Mouse (Mus musculus) G1E (cell line): ENCODE measurements around the gene Mrpl17. TPM values are rescaled to one million over a fixed set of nuclear protein-coding genes. Genes with fewer than 3 reads are reported as not detected.

Source experiments
- ATAC-seq: 2 replicates; pipeline ENCODE4 v1.8.0; 2016; ENCODE audit warnings: mild to moderate bottlenecking; ENCODE audit not compliant: insufficient number of reproducible peaks, poor library complexity, low FRiP score, severe bottlenecking; ENCODE audit errors: extremely low read depth
- DNase-seq: peaks from one replicate; pipeline ENCODE4 v3.0.0; 2012; ENCODE audit warnings: low spot score
- H3K27me3 ChIP-seq: 2 replicates; pipeline ENCODE4 v1.6.1; 2012; ENCODE audit warnings: mild to moderate bottlenecking, low read length, inconsistent platforms; ENCODE audit not compliant: insufficient read depth
- H3K36me3 ChIP-seq: replicated peaks from 2 replicates; pipeline ENCODE3; 2012; ENCODE audit warnings: mild to moderate bottlenecking, inconsistent platforms
- H3K4me1 ChIP-seq: 2 replicates; pipeline ENCODE4 v1.6.1; 2012; ENCODE audit warnings: low read depth, low read length, inconsistent platforms, mixed read lengths; ENCODE audit not compliant: insufficient read depth
- H3K4me3 ChIP-seq: 2 replicates; pipeline ENCODE4 v1.5.1; 2012; ENCODE audit warnings: low read depth, mild to moderate bottlenecking, inconsistent platforms, low read length, moderate library complexity, mixed read lengths
- H3K9me3 ChIP-seq: replicated peaks from 2 replicates; pipeline ENCODE4 v1.6.1; 2012; ENCODE audit warnings: inconsistent platforms
- CTCF ChIP-seq: IDR thresholded peaks from 2 replicates; pipeline ENCODE4 v1.5.1; 2012; ENCODE audit warnings: low read depth, low read length, inconsistent platforms, mixed read lengths
- GATA1 ChIP-seq: IDR thresholded peaks from 2 replicates; pipeline ENCODE4 v1.6.1; 2012; ENCODE audit warnings: borderline replicate concordance, low read length, inconsistent platforms, mixed read lengths
- GATA2 ChIP-seq: IDR thresholded peaks from 2 replicates; pipeline ENCODE4 v1.6.1; 2012; ENCODE audit warnings: low read depth, low read length, inconsistent platforms, borderline replicate concordance
- POLR2AphosphoS5 ChIP-seq: IDR thresholded peaks from 2 replicates; pipeline ENCODE4 v1.6.1; 2012; ENCODE audit warnings: low read depth, low read length, inconsistent platforms; ENCODE audit not compliant: insufficient replicate concordance
- TAL1 ChIP-seq: conservative IDR thresholded peaks from 2 replicates; pipeline ENCODE4 v1.6.1; 2012; ENCODE audit warnings: low read depth, low read length, inconsistent platforms, mixed read lengths
- polyA plus RNA-seq: library from polyadenylated mRNA; stranded (reverse); fragments of >175 nt; gene quantifications from 2 replicates; pipeline ENCODE4 v1.2.3, GENCODE M21; 2012
- total RNA-seq, 2 experiments: library from RNA; stranded (forward) in 1 of 2; stranded (reverse) in 1 of 2; fragments of 200-1000 nt in 1 of 2; fragments of >200 nt in 1 of 2; fragmentation: Nextera tagmentation in 1 of 2; gene quantifications; 2 replicates each; pipeline ENCODE4 v1.2.3; 2014 to 2017

Mrpl17 gene
- total and polyA plus RNA-seq, 3 experiments = 50.3 to 162 (median 111) TPM

DNA sequence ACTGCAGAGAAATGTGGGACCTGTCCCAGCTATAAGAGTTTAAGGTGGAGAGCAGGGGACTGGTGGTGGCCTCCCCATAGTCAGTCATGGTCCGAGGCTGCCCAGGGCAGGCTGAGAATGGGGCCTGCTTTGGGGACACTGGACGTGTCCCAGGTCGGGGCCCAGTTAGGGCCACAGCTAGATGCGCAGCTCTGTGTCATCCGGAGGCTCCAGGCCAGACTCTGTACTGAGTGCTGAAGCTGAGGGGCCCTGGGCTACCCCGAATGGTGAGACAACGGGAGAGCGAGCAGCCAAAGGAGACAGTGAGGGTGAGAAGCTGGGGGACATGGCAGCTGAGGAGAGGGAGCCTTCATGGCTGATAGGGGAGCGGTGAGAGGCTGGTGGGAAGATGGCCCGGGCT is 57.6 kb downstream of the Mrpl17 start:
- peaks cover 27% of the 10 kb centered on the region for H3K36me3 ChIP-seq
- DNase-seq = no peak
- no peak for TF ChIP-seq TAL1
- no peak for TF ChIP-seq GATA2
- TF ChIP-seq POLR2AphosphoS5 = no peak
- TF ChIP-seq GATA1 = no peak
- no peak for TF ChIP-seq CTCF
- no peaks in the 10 kb centered on the region for H3K9me3 ChIP-seq
- H3K4me1 ChIP-seq = peaks cover 29% of the 10 kb centered on the region
- peaks cover 47% of the 10 kb centered on the region for H3K27me3 ChIP-seq
- ATAC-seq = no peak
- no peak overlapping the region for H3K4me3 ChIP-seq

Other genes starting within 250 kb of the Mrpl17 start
- not detected in 2 replicates for gene Apbb1, start 229.4 kb downstream of the Mrpl17 start, total RNA-seq (2014; fragmentation: Nextera tagmentation)
- gene Apbb1, start 229.4 kb downstream of the Mrpl17 start, total RNA-seq (2017) = 0.27 and 0.64 TPM in 2 replicates
- 0.02 and 0.03 TPM in 2 replicates for gene Apbb1, start 229.4 kb downstream of the Mrpl17 start, polyA plus RNA-seq
- gene Hpx, start 211.0 kb downstream of the Mrpl17 start, total RNA-seq (2014; fragmentation: Nextera tagmentation) = not detected in 2 replicates
- gene Hpx, start 211.0 kb downstream of the Mrpl17 start, total RNA-seq (2017) = not detected in 2 replicates
- not detected in 2 replicates for gene Hpx, start 211.0 kb downstream of the Mrpl17 start, polyA plus RNA-seq
- 12.0 and 16.7 TPM in 2 replicates for gene Trim3, start 177.5 kb downstream of the Mrpl17 start, total RNA-seq (2014; fragmentation: Nextera tagmentation)
- 9.3 and 11.5 TPM in 2 replicates for gene Trim3, start 177.5 kb downstream of the Mrpl17 start, total RNA-seq (2017)
- 4.6 and 5.3 TPM in 2 replicates for gene Trim3, start 177.5 kb downstream of the Mrpl17 start, polyA plus RNA-seq
- 24.0 and 53.0 TPM in 2 replicates for gene Timm10b, start 171.0 kb downstream of the Mrpl17 start, total RNA-seq (2014; fragmentation: Nextera tagmentation)
- 131 and 174 TPM in 2 replicates for gene Timm10b, start 171.0 kb downstream of the Mrpl17 start, total RNA-seq (2017)
- 261 and 308 TPM in 2 replicates for gene Timm10b, start 171.0 kb downstream of the Mrpl17 start, polyA plus RNA-seq
- 22.8 and 34.7 TPM in 2 replicates for gene Arfip2, start 170.7 kb downstream of the Mrpl17 start, total RNA-seq (2014; fragmentation: Nextera tagmentation)
- gene Arfip2, start 170.7 kb downstream of the Mrpl17 start, total RNA-seq (2017) = 35.3 and 35.8 TPM in 2 replicates
- 57.5 and 64.7 TPM in 2 replicates for gene Arfip2, start 170.7 kb downstream of the Mrpl17 start, polyA plus RNA-seq
- gene Gm45799, start 170.5 kb downstream of the Mrpl17 start, total RNA-seq (2014; fragmentation: Nextera tagmentation) = 6.0 and 17.0 TPM in 2 replicates
- 3.2 and 5.3 TPM in 2 replicates for gene Gm45799, start 170.5 kb downstream of the Mrpl17 start, total RNA-seq (2017)
- gene Gm45799, start 170.5 kb downstream of the Mrpl17 start, polyA plus RNA-seq = 96.6 and 137 TPM in 2 replicates
- 2.2 and 2.9 TPM in 2 replicates for gene Dnhd1, start 160.3 kb downstream of the Mrpl17 start, total RNA-seq (2014; fragmentation: Nextera tagmentation)
- 1.9 and 2.1 TPM in 2 replicates for gene Dnhd1, start 160.3 kb downstream of the Mrpl17 start, total RNA-seq (2017)
- gene Dnhd1, start 160.3 kb downstream of the Mrpl17 start, polyA plus RNA-seq = 0.02 TPM in 1 of 2 replicates, not detected in the other
- gene Ilk, start 74.5 kb downstream of the Mrpl17 start, total RNA-seq (2014; fragmentation: Nextera tagmentation) = 200 and 228 TPM in 2 replicates
- gene Ilk, start 74.5 kb downstream of the Mrpl17 start, total RNA-seq (2017) = 89.3 and 99.4 TPM in 2 replicates
- gene Ilk, start 74.5 kb downstream of the Mrpl17 start, polyA plus RNA-seq = 19.8 and 21.1 TPM in 2 replicates
- 51.5 and 69.0 TPM in 2 replicates for gene Rrp8, start 73.7 kb downstream of the Mrpl17 start, total RNA-seq (2014; fragmentation: Nextera tagmentation)
- gene Rrp8, start 73.7 kb downstream of the Mrpl17 start, total RNA-seq (2017) = 27.4 and 29.4 TPM in 2 replicates
- gene Rrp8, start 73.7 kb downstream of the Mrpl17 start, polyA plus RNA-seq = 30.4 and 35.1 TPM in 2 replicates
- gene Taf10, start 66.7 kb downstream of the Mrpl17 start, total RNA-seq (2014; fragmentation: Nextera tagmentation) = 353 and 389 TPM in 2 replicates
- gene Taf10, start 66.7 kb downstream of the Mrpl17 start, total RNA-seq (2017) = 202 and 540 TPM in 2 replicates
- gene Taf10, start 66.7 kb downstream of the Mrpl17 start, polyA plus RNA-seq = 263 and 330 TPM in 2 replicates
- 157 and 173 TPM in 2 replicates for gene Tpp1, start 58.9 kb downstream of the Mrpl17 start, total RNA-seq (2014; fragmentation: Nextera tagmentation)
- gene Tpp1, start 58.9 kb downstream of the Mrpl17 start, total RNA-seq (2017) = 67.3 and 72.9 TPM in 2 replicates
- gene Tpp1, start 58.9 kb downstream of the Mrpl17 start, polyA plus RNA-seq = 48.8 and 49.0 TPM in 2 replicates
- gene Dchs1, start 23.4 kb downstream of the Mrpl17 start, total RNA-seq (2014; fragmentation: Nextera tagmentation) = not detected in 2 replicates
- 0.05 and 0.06 TPM in 2 replicates for gene Dchs1, start 23.4 kb downstream of the Mrpl17 start, total RNA-seq (2017)
- under 0.01 TPM in 1 of 2 replicates, not detected in the other for gene Dchs1, start 23.4 kb downstream of the Mrpl17 start, polyA plus RNA-seq
- 0.23 and 3.7 TPM in 2 replicates for gene Gm4070, start 142.9 kb upstream of the Mrpl17 start, total RNA-seq (2014; fragmentation: Nextera tagmentation)
- gene Gm4070, start 142.9 kb upstream of the Mrpl17 start, total RNA-seq (2017) = 1.6 and 2.7 TPM in 2 replicates
- not detected in 2 replicates for gene Gm4070, start 142.9 kb upstream of the Mrpl17 start, polyA plus RNA-seq